Mouse (Mus musculus): ENCODE measurements around the gene Pmm1.

DNA sequence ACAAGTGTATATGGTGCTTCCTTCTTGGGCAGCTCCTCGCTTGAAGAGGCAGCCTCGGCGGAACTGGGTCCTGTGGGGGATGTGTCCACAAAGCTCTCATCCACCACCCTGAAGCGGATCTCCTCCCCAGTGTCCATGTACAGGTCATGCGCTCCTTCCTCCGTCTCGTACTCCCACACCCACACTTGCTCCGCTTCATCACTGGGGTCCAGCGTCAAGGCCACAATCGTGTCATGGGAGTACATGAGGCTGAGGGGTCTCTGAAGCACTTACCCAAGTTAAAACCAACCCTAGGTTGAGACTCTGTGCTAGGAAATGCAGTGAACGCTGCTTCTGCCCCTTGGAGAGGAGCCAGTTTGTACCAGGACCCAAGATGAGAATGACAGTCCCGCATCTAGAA lies 43.5 kb downstream of the Pmm1 start:
- no peak for TF ChIP-seq CTCF (IDR thresholded peaks at IDR 0.05; ENCODE audit: borderline replicate concordance, insufficient read depth, low read length)
- TF ChIP-seq POLR2A (IDR thresholded peaks at IDR 0.05; ENCODE audit: low read depth, low read length), result no peak
